Mouse (Mus musculus): Measurements from ENCODE around the gene Rbms3. TPM values are rescaled to one million over a fixed set of nuclear protein-coding genes. Genes with fewer than 3 reads are reported as not detected.
A peak's percentile ranks its signal among the peaks of the same experiment; 100 is the strongest.

Gene Rbms3
- polyA plus RNA-seq, 1 experiment from 2014 or later, result 90.2 TPM

DNA sequence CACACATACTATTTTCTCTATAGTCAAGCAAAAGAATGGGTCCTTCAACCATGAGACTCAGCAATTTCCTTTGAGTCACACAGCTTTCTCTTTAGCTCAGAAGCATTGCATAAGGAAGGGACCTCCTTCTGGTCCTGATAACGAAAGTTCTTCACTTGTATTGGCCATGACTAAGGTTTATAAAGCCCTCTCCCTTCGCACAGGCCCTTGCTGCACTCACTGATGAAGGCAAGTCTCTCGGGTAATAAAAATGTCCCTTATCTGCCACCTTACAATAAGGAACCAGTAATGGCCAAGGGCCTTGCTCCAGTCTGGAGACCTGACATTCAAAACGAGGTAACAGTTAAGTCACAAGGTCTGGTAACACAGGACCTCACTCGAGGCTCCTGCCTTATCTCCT, 905.1 kb downstream of the Rbms3 start:
- Histone ChIP-seq H3K4me3 (ENCODE audit: low read depth, low read length) (no peak overlapping the region), H3K36me3 (ENCODE audit: control insufficient read depth, insufficient read depth, low read length) (no peaks in the 10 kb centered on the region), H3K27ac (ENCODE audit: low read length) (no peak overlapping the region), H3K4me1 (ENCODE audit: control insufficient read depth, insufficient read depth, low read length) (0 out of 2 replicates have a peak, but pooled peaks cover 4% of the 10 kb centered on the region), H3K9ac (replicated peaks; ENCODE audit: low read depth, low read length) (no peak overlapping the region), H3K4me2 (replicated peaks; ENCODE audit: low read depth, low read length) (no peak overlapping the region), H3K9me3 (ENCODE audit: control insufficient read depth, low read depth, low read length) (no peaks in the 10 kb centered on the region), H3K27me3 (ENCODE audit: control insufficient read depth, insufficient read depth, low read length) (no peaks in the 10 kb centered on the region)
- no peak for ATAC-seq (ENCODE audit: insufficient number of reproducible peaks, insufficient read depth, low FRiP score, low read depth)
- WGBS, result 76% methylated on average over 5 of the region's 5 CpGs

- ATAC-seq (ENCODE audit: insufficient number of reproducible peaks, insufficient read depth, low FRiP score, low read depth), result no peak
- H3K9me3 ChIP-seq (ENCODE audit: control insufficient read depth, low read depth, low read length), result no peaks in the 10 kb centered on the region
- H3K4me2 ChIP-seq (replicated peaks; ENCODE audit: low read depth, low read length), result no peak overlapping the region
- H3K4me3 ChIP-seq (ENCODE audit: low read depth, low read length), result no peak overlapping the region
- 90% methylated on average over 1 of the region's 1 CpGs for WGBS
- H3K27me3 ChIP-seq (ENCODE audit: control insufficient read depth, insufficient read depth, low read length), result no peaks in the 10 kb centered on the region
- H3K9ac ChIP-seq (replicated peaks; ENCODE audit: low read depth, low read length), result no peak overlapping the region
- H3K4me1 ChIP-seq (ENCODE audit: control insufficient read depth, insufficient read depth, low read length), result no peaks in the 10 kb centered on the region
- no peaks in the 10 kb centered on the region for H3K36me3 ChIP-seq (ENCODE audit: control insufficient read depth, insufficient read depth, low read length)
- H3K27ac ChIP-seq (ENCODE audit: low read length), result no peak overlapping the region
These were observed 926.6 kb downstream of the Rbms3 start for GRCm38 (mm10) chr9:116703119-116703518.

DNA sequence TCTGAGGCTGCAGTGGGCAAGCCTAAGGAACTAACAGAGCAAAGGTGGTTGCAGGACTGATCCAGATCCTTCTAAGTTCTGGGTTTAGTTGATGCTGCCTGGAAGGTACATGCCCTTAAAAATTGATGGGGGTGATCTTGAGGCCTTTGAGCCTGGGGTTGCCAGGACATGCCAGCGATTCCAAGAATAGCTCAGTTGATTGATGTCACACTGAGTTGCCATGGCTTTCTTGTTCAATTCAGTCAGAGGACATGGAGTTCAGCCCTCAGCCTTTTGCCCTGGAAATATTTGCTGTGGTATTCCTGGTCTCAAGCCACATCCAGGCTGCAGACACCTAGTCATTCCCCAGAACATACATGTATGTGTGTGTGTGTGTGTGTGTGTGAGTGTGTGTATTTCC, 927.1 kb downstream of the Rbms3 start:
- H3K4me3 ChIP-seq (ENCODE audit: low read depth, low read length), result no peak overlapping the region
- no peaks in the 10 kb centered on the region for H3K27me3 ChIP-seq (ENCODE audit: control insufficient read depth, insufficient read depth, low read length)
- no peaks in the 10 kb centered on the region for H3K9me3 ChIP-seq (ENCODE audit: control insufficient read depth, low read depth, low read length)
- WGBS, result 35% methylated on average over 1 of the region's 1 CpGs
- no peaks in the 10 kb centered on the region for H3K36me3 ChIP-seq (ENCODE audit: control insufficient read depth, insufficient read depth, low read length)
- H3K4me2 ChIP-seq (replicated peaks; ENCODE audit: low read depth, low read length), result no peak overlapping the region
- no peaks in the 10 kb centered on the region for H3K4me1 ChIP-seq (ENCODE audit: control insufficient read depth, insufficient read depth, low read length)
- H3K9ac ChIP-seq (replicated peaks; ENCODE audit: low read depth, low read length), result no peak overlapping the region
- H3K27ac ChIP-seq (ENCODE audit: low read length), result peak overlapping the region; percentile 56; the same call in 1 of the 2 replicates
- ATAC-seq (ENCODE audit: insufficient number of reproducible peaks, insufficient read depth, low FRiP score, low read depth), result no peak

- no peaks in the 10 kb centered on the region for H3K27me3 ChIP-seq (ENCODE audit: control insufficient read depth, insufficient read depth, low read length)
- peak overlapping the region; percentile 56; the same call in 1 of the 2 replicates for H3K27ac ChIP-seq (ENCODE audit: low read length)
- no peak overlapping the region for H3K4me3 ChIP-seq (ENCODE audit: low read depth, low read length)
- no peaks in the 10 kb centered on the region for H3K9me3 ChIP-seq (ENCODE audit: control insufficient read depth, low read depth, low read length)
- WGBS, result 29% methylated on average over 11 of the region's 11 CpGs
- H3K4me1 ChIP-seq (ENCODE audit: control insufficient read depth, insufficient read depth, low read length), result no peaks in the 10 kb centered on the region
- no peak for ATAC-seq (ENCODE audit: insufficient number of reproducible peaks, insufficient read depth, low FRiP score, low read depth)
- H3K9ac ChIP-seq (replicated peaks; ENCODE audit: low read depth, low read length), result no peak overlapping the region
- H3K4me2 ChIP-seq (replicated peaks; ENCODE audit: low read depth, low read length), result no peak overlapping the region
- H3K36me3 ChIP-seq (ENCODE audit: control insufficient read depth, insufficient read depth, low read length), result no peaks in the 10 kb centered on the region
These were observed 928.1 kb downstream of the Rbms3 start for GRCm38 (mm10) chr9:116701511-116702179.

DNA sequence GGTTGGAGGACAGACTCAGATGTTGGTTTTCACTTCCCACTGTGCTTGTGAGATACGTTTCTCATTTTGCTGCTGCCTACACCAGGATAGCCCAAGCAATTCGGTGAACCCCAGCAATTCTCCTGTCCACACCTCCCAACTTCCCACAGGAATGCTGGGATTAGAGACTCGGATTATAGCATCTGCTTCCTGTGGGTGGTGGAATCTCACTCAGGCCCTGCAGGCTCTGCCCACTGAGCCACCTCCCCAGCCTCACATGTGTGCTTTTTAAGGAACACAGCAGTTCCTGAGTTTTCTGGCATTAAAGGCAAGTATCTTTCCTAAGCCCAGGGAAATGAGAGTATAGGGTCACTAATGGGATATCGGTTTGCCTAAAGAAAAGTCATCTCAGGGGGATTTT, 941.1 kb downstream of the Rbms3 start:
- ATAC-seq (ENCODE audit: insufficient number of reproducible peaks, insufficient read depth, low FRiP score, low read depth), result no peak
- Histone ChIP-seq H3K4me3 (ENCODE audit: low read depth, low read length) (no peak overlapping the region), H3K9ac (replicated peaks; ENCODE audit: low read depth, low read length) (no peak overlapping the region), H3K4me1 (ENCODE audit: control insufficient read depth, insufficient read depth, low read length) (no peaks in the 10 kb centered on the region), H3K27me3 (ENCODE audit: control insufficient read depth, insufficient read depth, low read length) (no peaks in the 10 kb centered on the region), H3K9me3 (ENCODE audit: control insufficient read depth, low read depth, low read length) (no peaks in the 10 kb centered on the region), H3K27ac (ENCODE audit: low read length) (no peak overlapping the region), H3K36me3 (ENCODE audit: control insufficient read depth, insufficient read depth, low read length) (no peaks in the 10 kb centered on the region), H3K4me2 (replicated peaks; ENCODE audit: low read depth, low read length) (no peak overlapping the region)
- WGBS, result 88% methylated on average over 4 of the region's 4 CpGs

DNA sequence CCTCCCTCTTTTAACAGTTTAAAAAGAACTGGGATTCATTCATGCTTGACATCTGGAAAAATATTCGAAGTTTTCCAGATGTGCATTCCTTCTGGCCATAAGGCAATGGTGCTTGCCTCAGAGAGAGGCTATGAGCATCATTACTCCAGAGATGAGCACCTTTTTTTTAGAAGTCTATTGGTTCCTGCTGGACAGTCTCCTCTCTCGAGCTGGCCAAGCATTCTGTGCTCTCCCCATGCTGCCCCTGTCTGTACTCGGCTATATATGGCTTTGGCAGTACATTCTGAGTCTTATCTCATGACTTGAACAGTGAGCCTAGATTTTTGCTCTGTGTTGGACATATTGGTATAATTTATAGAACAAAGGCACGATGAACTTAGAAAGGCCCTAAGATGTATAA, 952.6 kb downstream of the Rbms3 start:
- no peaks in the 10 kb centered on the region for H3K27me3 ChIP-seq (ENCODE audit: control insufficient read depth, insufficient read depth, low read length)
- H3K4me3 ChIP-seq (ENCODE audit: low read depth, low read length), result no peak overlapping the region
- no peak overlapping the region for H3K9ac ChIP-seq (replicated peaks; ENCODE audit: low read depth, low read length)
- no peak for ATAC-seq (ENCODE audit: insufficient number of reproducible peaks, insufficient read depth, low FRiP score, low read depth)
- H3K4me2 ChIP-seq (replicated peaks; ENCODE audit: low read depth, low read length), result no peak overlapping the region
- H3K4me1 ChIP-seq (ENCODE audit: control insufficient read depth, insufficient read depth, low read length), result peaks cover 4% of the 10 kb centered on the region; the same call in 1 of the 2 replicates
- H3K27ac ChIP-seq (ENCODE audit: low read length), result peak overlapping the region; percentile 80
- 47% methylated on average over 4 of the region's 4 CpGs for WGBS
- no peaks in the 10 kb centered on the region for H3K9me3 ChIP-seq (ENCODE audit: control insufficient read depth, low read depth, low read length)
- no peaks in the 10 kb centered on the region for H3K36me3 ChIP-seq (ENCODE audit: control insufficient read depth, insufficient read depth, low read length)

GRCm38 (mm10) chr9:116676445-116676844, 953.3 kb downstream of the Rbms3 start:
- Histone ChIP-seq H3K27ac (ENCODE audit: low read length) (peak overlapping the region; percentile 80; the same call in 1 of the 2 replicates), H3K9ac (replicated peaks; ENCODE audit: low read depth, low read length) (no peak overlapping the region), H3K4me1 (ENCODE audit: control insufficient read depth, insufficient read depth, low read length) (peaks cover 4% of the 10 kb centered on the region; the same call in 1 of the 2 replicates), H3K9me3 (ENCODE audit: control insufficient read depth, low read depth, low read length) (no peaks in the 10 kb centered on the region), H3K4me2 (replicated peaks; ENCODE audit: low read depth, low read length) (no peak overlapping the region), H3K4me3 (ENCODE audit: low read depth, low read length) (no peak overlapping the region), H3K36me3 (ENCODE audit: control insufficient read depth, insufficient read depth, low read length) (no peaks in the 10 kb centered on the region), H3K27me3 (ENCODE audit: control insufficient read depth, insufficient read depth, low read length) (no peaks in the 10 kb centered on the region)
- peak; percentile 37; the same call in 1 of the 2 replicates for ATAC-seq (ENCODE audit: insufficient number of reproducible peaks, insufficient read depth, low FRiP score, low read depth)
- 53% methylated on average over 2 of the region's 2 CpGs for WGBS

GRCm38 (mm10) chr9:116674191-116674590, 955.5 kb downstream of the Rbms3 start:
- H3K27ac ChIP-seq (ENCODE audit: low read length), result no peak overlapping the region
- H3K4me2 ChIP-seq (replicated peaks; ENCODE audit: low read depth, low read length), result no peak overlapping the region
- ATAC-seq (ENCODE audit: insufficient number of reproducible peaks, insufficient read depth, low FRiP score, low read depth), result no peak
- H3K36me3 ChIP-seq (ENCODE audit: control insufficient read depth, insufficient read depth, low read length), result no peaks in the 10 kb centered on the region
- H3K9ac ChIP-seq (replicated peaks; ENCODE audit: low read depth, low read length), result no peak overlapping the region
- no peak overlapping the region for H3K4me3 ChIP-seq (ENCODE audit: low read depth, low read length)
- H3K4me1 ChIP-seq (ENCODE audit: control insufficient read depth, insufficient read depth, low read length), result peaks cover 4% of the 10 kb centered on the region; the same call in 1 of the 2 replicates
- WGBS, result 81% methylated on average over 4 of the region's 4 CpGs
- H3K27me3 ChIP-seq (ENCODE audit: control insufficient read depth, insufficient read depth, low read length), result no peaks in the 10 kb centered on the region
- no peaks in the 10 kb centered on the region for H3K9me3 ChIP-seq (ENCODE audit: control insufficient read depth, low read depth, low read length)

GRCm38 (mm10) chr9:116661026-116661425, 968.7 kb downstream of the Rbms3 start:
- no peaks in the 10 kb centered on the region for H3K4me1 ChIP-seq (ENCODE audit: control insufficient read depth, insufficient read depth, low read length)
- no peak overlapping the region for H3K27ac ChIP-seq (ENCODE audit: low read length)
- H3K4me2 ChIP-seq (replicated peaks; ENCODE audit: low read depth, low read length), result no peak overlapping the region
- H3K36me3 ChIP-seq (ENCODE audit: control insufficient read depth, insufficient read depth, low read length), result no peaks in the 10 kb centered on the region
- H3K9me3 ChIP-seq (ENCODE audit: control insufficient read depth, low read depth, low read length), result no peaks in the 10 kb centered on the region
- 93% methylated on average over 4 of the region's 4 CpGs for WGBS
- no peak overlapping the region for H3K4me3 ChIP-seq (ENCODE audit: low read depth, low read length)
- no peaks in the 10 kb centered on the region for H3K27me3 ChIP-seq (ENCODE audit: control insufficient read depth, insufficient read depth, low read length)
- no peak overlapping the region for H3K9ac ChIP-seq (replicated peaks; ENCODE audit: low read depth, low read length)
- ATAC-seq (ENCODE audit: insufficient number of reproducible peaks, insufficient read depth, low FRiP score, low read depth), result no peak
